Mouse (Mus musculus): ENCODE data around the gene Kcnq1. TPM values are rescaled to one million over a fixed set of nuclear protein-coding genes. Genes with fewer than 3 reads are reported as not detected.

Kcnq1 gene
- total RNA-seq, 1 experiment from 2014 or later = not detected

GRCm38 (mm10) chr7:143390277-143390948, 284.3 kb downstream of the Kcnq1 start:
- peak; percentile 83 to 89 for ATAC-seq (replicated peaks in 1 of 2; ENCODE audit: insufficient read depth in 1 of 2, low FRiP score in 2 of 2, low TSS enrichment in 1 of 2, low read depth in 1 of 2, poor library complexity in 2 of 2, severe bottlenecking in 2 of 2)

GRCm38 (mm10) chr7:143395113-143395563, 289.0 kb downstream of the Kcnq1 start:
- ATAC-seq (replicated peaks in 1 of 2; ENCODE audit: insufficient read depth in 1 of 2, low FRiP score in 2 of 2, low TSS enrichment in 1 of 2, low read depth in 1 of 2, poor library complexity in 2 of 2, severe bottlenecking in 2 of 2) = no peak

GRCm38 (mm10) chr7:143399756-143400155, 293.6 kb downstream of the Kcnq1 start:
- ATAC-seq (replicated peaks in 1 of 2; ENCODE audit: insufficient read depth in 1 of 2, low FRiP score in 2 of 2, low TSS enrichment in 1 of 2, low read depth in 1 of 2, poor library complexity in 2 of 2, severe bottlenecking in 2 of 2) = 0 out of 4 replicates have a peak, but pooled peaks have one; percentile 25 to 33

GRCm38 (mm10) chr7:143400599-143400998, 294.4 kb downstream of the Kcnq1 start:
- ATAC-seq (replicated peaks in 1 of 2; ENCODE audit: insufficient read depth in 1 of 2, low FRiP score in 2 of 2, low TSS enrichment in 1 of 2, low read depth in 1 of 2, poor library complexity in 2 of 2, severe bottlenecking in 2 of 2) = no peak

GRCm38 (mm10) chr7:143401429-143402016, 295.4 kb downstream of the Kcnq1 start:
- no peak for ATAC-seq (replicated peaks in 1 of 2; ENCODE audit: insufficient read depth in 1 of 2, low FRiP score in 2 of 2, low TSS enrichment in 1 of 2, low read depth in 1 of 2, poor library complexity in 2 of 2, severe bottlenecking in 2 of 2)

GRCm38 (mm10) chr7:143404296-143404695, 298.1 kb downstream of the Kcnq1 start:
- ATAC-seq (replicated peaks in 1 of 2; ENCODE audit: insufficient read depth in 1 of 2, low FRiP score in 2 of 2, low TSS enrichment in 1 of 2, low read depth in 1 of 2, poor library complexity in 2 of 2, severe bottlenecking in 2 of 2) = no peak

- ATAC-seq (replicated peaks in 1 of 2; ENCODE audit: insufficient read depth in 1 of 2, low FRiP score in 2 of 2, low TSS enrichment in 1 of 2, low read depth in 1 of 2, poor library complexity in 2 of 2, severe bottlenecking in 2 of 2) = no peak
These were observed 301.9 kb downstream of the Kcnq1 start for GRCm38 (mm10) chr7:143407931-143408501.

- no peak for ATAC-seq (replicated peaks in 1 of 2; ENCODE audit: insufficient read depth in 1 of 2, low FRiP score in 2 of 2, low TSS enrichment in 1 of 2, low read depth in 1 of 2, poor library complexity in 2 of 2, severe bottlenecking in 2 of 2)
These were observed 302.5 kb downstream of the Kcnq1 start for GRCm38 (mm10) chr7:143408615-143409021.

GRCm38 (mm10) chr7:143412606-143413005, 306.4 kb downstream of the Kcnq1 start:
- ATAC-seq (replicated peaks in 1 of 2; ENCODE audit: insufficient read depth in 1 of 2, low FRiP score in 2 of 2, low TSS enrichment in 1 of 2, low read depth in 1 of 2, poor library complexity in 2 of 2, severe bottlenecking in 2 of 2) = no peak

GRCm38 (mm10) chr7:143415070-143415469, 308.9 kb downstream of the Kcnq1 start:
- peak in 1 of 2 experiments; percentile 24; a peak in 1 of 4 replicates for ATAC-seq (replicated peaks in 1 of 2; ENCODE audit: insufficient read depth in 1 of 2, low FRiP score in 2 of 2, low TSS enrichment in 1 of 2, low read depth in 1 of 2, poor library complexity in 2 of 2, severe bottlenecking in 2 of 2)

- no peak for ATAC-seq (replicated peaks in 1 of 2; ENCODE audit: insufficient read depth in 1 of 2, low FRiP score in 2 of 2, low TSS enrichment in 1 of 2, low read depth in 1 of 2, poor library complexity in 2 of 2, severe bottlenecking in 2 of 2)
These were observed 310.2 kb downstream of the Kcnq1 start for GRCm38 (mm10) chr7:143416406-143416805.

GRCm38 (mm10) chr7:143417875-143418274, 311.7 kb downstream of the Kcnq1 start:
- no peak for ATAC-seq (replicated peaks in 1 of 2; ENCODE audit: insufficient read depth in 1 of 2, low FRiP score in 2 of 2, low TSS enrichment in 1 of 2, low read depth in 1 of 2, poor library complexity in 2 of 2, severe bottlenecking in 2 of 2)

- ATAC-seq (replicated peaks in 1 of 2; ENCODE audit: insufficient read depth in 1 of 2, low FRiP score in 2 of 2, low TSS enrichment in 1 of 2, low read depth in 1 of 2, poor library complexity in 2 of 2, severe bottlenecking in 2 of 2) = no peak
These were observed 313.5 kb downstream of the Kcnq1 start for GRCm38 (mm10) chr7:143419585-143420160.

GRCm38 (mm10) chr7:143428142-143428813, 322.1 kb downstream of the Kcnq1 start:
- ATAC-seq (replicated peaks in 1 of 2; ENCODE audit: insufficient read depth in 1 of 2, low FRiP score in 2 of 2, low TSS enrichment in 1 of 2, low read depth in 1 of 2, poor library complexity in 2 of 2, severe bottlenecking in 2 of 2) = no peak

GRCm38 (mm10) chr7:143428814-143429499, 322.8 kb downstream of the Kcnq1 start:
- ATAC-seq (replicated peaks in 1 of 2; ENCODE audit: insufficient read depth in 1 of 2, low FRiP score in 2 of 2, low TSS enrichment in 1 of 2, low read depth in 1 of 2, poor library complexity in 2 of 2, severe bottlenecking in 2 of 2) = no peak

GRCm38 (mm10) chr7:143432631-143433030, 326.5 kb downstream of the Kcnq1 start:
- ATAC-seq (replicated peaks in 1 of 2; ENCODE audit: insufficient read depth in 1 of 2, low FRiP score in 2 of 2, low TSS enrichment in 1 of 2, low read depth in 1 of 2, poor library complexity in 2 of 2, severe bottlenecking in 2 of 2) = no peak

- no peak for ATAC-seq (replicated peaks in 1 of 2; ENCODE audit: insufficient read depth in 1 of 2, low FRiP score in 2 of 2, low TSS enrichment in 1 of 2, low read depth in 1 of 2, poor library complexity in 2 of 2, severe bottlenecking in 2 of 2)
These were observed 327.2 kb downstream of the Kcnq1 start for GRCm38 (mm10) chr7:143433331-143433730.

Data from hematopoietic stem cell, adult 5-6 weeks (primary cell).